Mouse (Mus musculus) hindbrain, postnatal 0 days (tissue): Measurements from ENCODE around the gene Unc13d. TPM values are rescaled to one million over a fixed set of nuclear protein-coding genes. Genes with fewer than 3 reads are reported as not detected.

Experiments used
- ATAC-seq: fragments of 200-750 bp; cut with Nextera tagmentation; 2 replicates; pipeline ENCODE4 v1.8.0; 2017; ENCODE audit warnings: mild to moderate bottlenecking, moderate TSS enrichment, moderate library complexity
- DNase-seq: peaks from one replicate; pipeline ENCODE4 v3.0.0-alpha.2; 2015; ENCODE audit warnings: low spot score
- H3K27ac ChIP-seq: fragments of 300-500 bp; sonication (generic); 2 replicates; pipeline ENCODE4 v1.5.1; 2014; ENCODE audit warnings: mild to moderate bottlenecking
- H3K27me3 ChIP-seq: fragments of 300-500 bp; sonication (generic); 2 replicates; pipeline ENCODE4 v1.6.1; 2014; ENCODE audit warnings: low read length, mixed read lengths; ENCODE audit not compliant: insufficient read depth
- H3K36me3 ChIP-seq: fragments of 300-500 bp; sonication (generic); 2 replicates; pipeline ENCODE4 v1.6.1; 2014; ENCODE audit warnings: low read length, mixed read lengths; ENCODE audit not compliant: insufficient read depth
- H3K4me1 ChIP-seq: fragments of 300-500 bp; sonication (generic); 2 replicates; pipeline ENCODE4 v1.6.1; 2014; ENCODE audit warnings: antibody characterized with exemption, low read length, mixed read lengths; ENCODE audit not compliant: insufficient read depth
- H3K4me2 ChIP-seq: fragments of 300-500 bp; sonication (generic); 2 replicates; pipeline ENCODE4 v1.6.1; 2014; ENCODE audit warnings: low read depth, mild to moderate bottlenecking, low read length, moderate library complexity, mixed read lengths
- H3K4me3 ChIP-seq: fragments of 300-500 bp; sonication (generic); 2 replicates; pipeline ENCODE4 v1.5.1; 2014; ENCODE audit warnings: low read length
- H3K9ac ChIP-seq: fragments of 300-500 bp; sonication (generic); replicated peaks from 2 replicates; pipeline ENCODE4 v1.6.1; 2014; ENCODE audit warnings: mild to moderate bottlenecking, low read length, moderate library complexity, mixed read lengths
- H3K9me3 ChIP-seq: fragments of 300-500 bp; sonication (generic); 2 replicates; pipeline ENCODE4 v1.6.1; 2016; ENCODE audit warnings: low read length, mixed read lengths
- CTCF ChIP-seq: IDR thresholded peaks from 2 replicates; pipeline ENCODE4 v1.5.1; 2016; ENCODE audit warnings: antibody characterized with exemption, control low read depth, low read depth
- WGBS: fragments of 180-500 bp; shearing (Covaris S2); extraction: QIAGEN DNeasy Blood & Tissue Kit; methylation state at CpG from one replicate; pipeline ENCODE4 v1.1.7; 2014; 5-methylcytosine and 5-hydroxymethylcytosine counted together
- polyA plus RNA-seq: library from polyadenylated mRNA; unstranded; fragments of >200 nt; fragmentation: Nextera tagmentation; extraction: Ambion mirVana; gene quantifications from 2 replicates; pipeline ENCODE4 v1.2.1, GENCODE M21; 2015
- total RNA-seq: library from RNA; depleted of rRNA; stranded (reverse); fragments of >200 nt; gene quantifications from 2 replicates; pipeline ENCODE4 v1.2.3, GENCODE M21; 2014

Unc13d gene
- total and polyA plus RNA-seq, 2 experiments from 2014 or later = 0.65 to 1.3 TPM

GRCm38 (mm10) chr11:116078676-116079320 lies 1.0 kb upstream of the Unc13d start:
- Histone ChIP-seq H3K27me3 (no peaks in the 10 kb centered on the region), H3K27ac (peak overlapping the region; percentile 36; the same call in 1 of the 2 replicates), H3K4me1 (0 out of 2 replicates have a peak, but pooled peaks cover 3% of the 10 kb centered on the region), H3K36me3 (peaks cover 38% of the 10 kb centered on the region), H3K4me2 (no peak overlapping the region), H3K9ac (no peak overlapping the region; the same call in 1 of the 2 replicates), H3K9me3 (no peaks in the 10 kb centered on the region), H3K4me3 (no peak overlapping the region)
- no peak for TF ChIP-seq CTCF
- 28% methylated on average over 10 of the region's 10 CpGs for WGBS
- no peak for ATAC-seq
- no peak for DNase-seq

- Histone ChIP-seq H3K27ac (peak overlapping the region; percentile 22; the same call in 1 of the 2 replicates), H3K4me1 (0 out of 2 replicates have a peak, but pooled peaks cover 3% of the 10 kb centered on the region), H3K9ac (no peak overlapping the region), H3K36me3 (peaks cover 33% of the 10 kb centered on the region), H3K4me2 (peak overlapping the region; percentile 49), H3K9me3 (no peaks in the 10 kb centered on the region), H3K27me3 (no peaks in the 10 kb centered on the region), H3K4me3 (peak overlapping the region; percentile 6; the same call in 1 of the 2 replicates)
- WGBS = 11% methylated on average over 16 of the region's 16 CpGs
- DNase-seq = peak; percentile 38
- peak; percentile 62 for ATAC-seq
- TF ChIP-seq CTCF = no peak
These were observed 460 bp upstream of the Unc13d start for GRCm38 (mm10) chr11:116078221-116078620.

- WGBS = 93% methylated on average over 7 of the region's 7 CpGs
- Histone ChIP-seq H3K36me3 (peaks cover 25% of the 10 kb centered on the region), H3K4me1 (0 out of 2 replicates have a peak, but pooled peaks cover 3% of the 10 kb centered on the region), H3K4me3 (no peak overlapping the region), H3K4me2 (no peak overlapping the region), H3K27me3 (no peaks in the 10 kb centered on the region), H3K9me3 (no peaks in the 10 kb centered on the region), H3K9ac (no peak overlapping the region), H3K27ac (no peak overlapping the region)
- ATAC-seq (no peak), DNase-seq (no peak)
- TF ChIP-seq CTCF = no peak
These were observed 925 bp downstream of the Unc13d start for GRCm38 (mm10) chr11:116076836-116077235.

DNA sequence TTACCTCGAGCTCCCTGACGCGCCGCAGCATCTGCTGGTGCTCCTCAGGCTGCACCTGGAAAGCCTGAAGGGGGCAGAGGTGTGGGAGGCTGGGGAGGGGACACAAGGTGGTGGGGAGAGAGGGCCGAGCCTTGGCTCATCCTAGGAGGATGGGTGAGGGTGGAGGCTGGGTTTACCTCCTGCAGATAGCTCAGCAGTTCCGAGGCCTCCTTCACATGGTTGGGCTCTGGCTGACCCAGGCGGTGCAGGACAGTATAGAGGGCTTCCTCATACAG lies 1.6 kb downstream of the Unc13d start:
- DNase-seq (no peak), ATAC-seq (no peak)
- no peak for TF ChIP-seq CTCF
- Histone ChIP-seq H3K9ac (no peak overlapping the region), H3K27ac (no peak overlapping the region), H3K4me1 (0 out of 2 replicates have a peak, but pooled peaks cover 3% of the 10 kb centered on the region), H3K27me3 (no peaks in the 10 kb centered on the region), H3K36me3 (peaks cover 19% of the 10 kb centered on the region), H3K4me2 (no peak overlapping the region), H3K9me3 (no peaks in the 10 kb centered on the region), H3K4me3 (no peak overlapping the region)
- 67% methylated on average over 7 of the region's 7 CpGs for WGBS

DNA sequence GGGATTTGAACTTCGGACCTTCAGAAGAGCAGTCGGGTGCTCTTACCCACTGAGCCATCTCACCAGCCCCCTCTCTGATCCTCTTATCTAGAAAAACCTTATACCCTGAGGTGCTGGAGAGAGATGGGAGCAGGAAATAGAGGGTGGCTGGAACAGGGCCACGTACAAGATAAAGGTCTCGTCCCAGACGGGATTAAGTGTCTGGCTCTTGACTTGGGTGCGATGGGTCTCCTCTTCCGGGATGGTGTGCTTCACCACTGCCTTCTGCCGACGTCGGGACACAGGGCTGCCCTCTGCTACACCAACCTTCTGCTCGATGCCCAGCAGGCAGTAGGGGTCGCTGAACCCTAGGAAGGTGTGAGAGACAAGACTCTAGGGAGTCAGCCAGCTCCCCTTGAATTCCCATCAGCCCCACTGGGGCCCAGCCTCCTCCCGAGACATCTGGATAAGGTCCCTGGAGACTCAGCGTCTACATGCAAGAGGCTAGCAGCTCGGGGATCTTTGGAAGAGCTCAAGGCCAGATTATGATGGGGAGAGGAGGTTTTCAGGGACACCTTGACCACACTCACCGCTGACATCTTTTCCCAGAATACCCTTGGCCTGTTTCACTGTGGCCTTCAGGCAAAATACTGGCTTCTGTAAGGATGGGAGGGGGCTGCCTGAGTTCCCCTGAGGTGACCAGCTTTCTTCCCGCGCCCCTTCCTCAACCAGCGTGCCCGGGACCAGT lies 2.1 kb downstream of the Unc13d start:
- H3K27ac ChIP-seq = no peak overlapping the region
- no peak for TF ChIP-seq CTCF
- H3K4me2 ChIP-seq = no peak overlapping the region
- H3K9me3 ChIP-seq = no peaks in the 10 kb centered on the region
- H3K9ac ChIP-seq = no peak overlapping the region
- 65% methylated on average over 20 of the region's 20 CpGs for WGBS
- H3K36me3 ChIP-seq = peaks cover 15% of the 10 kb centered on the region
- ATAC-seq (no peak), DNase-seq (no peak)
- no peaks in the 10 kb centered on the region for H3K27me3 ChIP-seq
- 0 out of 2 replicates have a peak, but pooled peaks cover 3% of the 10 kb centered on the region for H3K4me1 ChIP-seq
- no peak overlapping the region for H3K4me3 ChIP-seq

DNA sequence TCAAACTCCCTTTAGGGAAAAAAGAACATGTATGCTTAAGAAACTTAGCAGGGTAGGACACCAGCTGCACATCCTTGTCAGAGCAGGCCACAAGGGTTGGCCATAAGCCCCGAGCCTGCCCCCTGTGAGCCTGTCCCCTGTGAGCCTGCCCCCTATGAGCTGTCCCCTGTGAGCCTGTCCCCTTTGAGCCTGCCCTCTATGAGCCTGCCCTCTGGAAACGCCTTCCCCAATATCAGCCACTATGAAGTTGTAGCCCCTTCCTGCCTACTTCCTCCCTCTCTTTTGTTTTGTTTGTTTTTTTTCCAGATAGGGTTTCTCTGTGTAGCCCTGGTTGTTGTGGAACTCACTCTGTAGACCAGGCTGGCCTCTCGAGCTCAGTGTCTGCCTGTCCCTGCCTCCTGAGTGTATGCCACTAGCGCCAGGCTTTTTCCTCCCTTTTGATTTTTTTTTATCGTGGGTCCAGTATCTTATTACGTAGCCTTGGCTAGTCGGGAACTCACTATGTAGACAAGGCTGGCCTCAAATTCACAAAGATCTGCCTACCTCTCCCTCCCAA lies 3.2 kb downstream of the Unc13d start:
- Histone ChIP-seq H3K27me3 (no peaks in the 10 kb centered on the region), H3K27ac (no peak overlapping the region), H3K9ac (no peak overlapping the region), H3K36me3 (peaks cover 8% of the 10 kb centered on the region; the same call in 1 of the 2 replicates), H3K4me2 (no peak overlapping the region), H3K4me3 (no peak overlapping the region), H3K9me3 (no peaks in the 10 kb centered on the region), H3K4me1 (0 out of 2 replicates have a peak, but pooled peaks cover 3% of the 10 kb centered on the region)
- no peak for TF ChIP-seq CTCF
- WGBS = 65% methylated on average over 7 of the region's 7 CpGs
- no peak for ATAC-seq
- no peak for DNase-seq
